Mouse (Mus musculus) CH12.LX (cell line): ENCODE data around the gene Cfap46. TPM values are rescaled to one million over a fixed set of nuclear protein-coding genes. Genes with fewer than 3 reads are reported as not detected.

ENCODE experiments used
- DNase-seq: peaks from one replicate; pipeline ENCODE4 v3.0.0-alpha.2; 2013; ENCODE audit errors: extremely low read depth
- H3K27ac ChIP-seq: 2 replicates; pipeline ENCODE4 v1.5.1; 2012; ENCODE audit warnings: low read depth, mild to moderate bottlenecking, control low read depth, moderate library complexity; ENCODE audit not compliant: insufficient read depth
- H3K27me3 ChIP-seq: replicated peaks from 2 replicates; pipeline ENCODE3; 2012; ENCODE audit warnings: inconsistent platforms
- H3K36me3 ChIP-seq, 2 experiments: replicated peaks in 1 of 2; 2 replicates each; pipeline versions ENCODE3 to v1.6.1; 2012; ENCODE audit warnings: inconsistent platforms in 1 of 2, low read length in 1 of 2, mild to moderate bottlenecking in 1 of 2, mixed read lengths in 1 of 2, moderate library complexity in 1 of 2; ENCODE audit not compliant: control insufficient read depth in 1 of 2, insufficient read depth in 1 of 2
- H3K4me1 ChIP-seq, 2 experiments: 2 replicates each; pipeline ENCODE4 v1.6.1; 2012; ENCODE audit warnings: inconsistent platforms in 1 of 2, moderate library complexity in 1 of 2; ENCODE audit not compliant: insufficient read depth in 2 of 2, control insufficient read depth in 1 of 2
- H3K4me2 ChIP-seq: 2 replicates; pipeline ENCODE4 v1.6.1; 2012; ENCODE audit warnings: low read depth, mild to moderate bottlenecking, control low read depth; ENCODE audit not compliant: poor library complexity, insufficient read depth, severe bottlenecking
- H3K4me3 ChIP-seq, 3 experiments: fragments of 150-350 bp in 1 of 3; sonication (generic) in 1 of 3; replicated peaks in 1 of 3; 2 replicates each; pipeline versions ENCODE3 to v1.5.1; 2011 to 2012; ENCODE audit warnings: low read depth in 2 of 3, low read length in 2 of 3, mild to moderate bottlenecking in 2 of 3, moderate library complexity in 2 of 3, control low read depth in 1 of 3, improper control_type of control experiment in 1 of 3, inconsistent platforms in 1 of 3, mixed read lengths in 1 of 3; ENCODE audit not compliant: poor library complexity in 1 of 3
- H3K79me2 ChIP-seq: replicated peaks from 2 replicates; pipeline ENCODE4 v1.6.1; 2012; ENCODE audit warnings: mild to moderate bottlenecking, moderate library complexity; ENCODE audit not compliant: control insufficient read depth, poor library complexity, insufficient read depth, severe bottlenecking; ENCODE audit errors: extremely low read depth
- H3K9ac ChIP-seq: 2 replicates; pipeline ENCODE4 v1.6.1; 2012; ENCODE audit warnings: low read depth, mild to moderate bottlenecking, control low read depth, moderate library complexity; ENCODE audit not compliant: insufficient read depth
- H3K9me3 ChIP-seq: replicated peaks from 2 replicates; pipeline ENCODE3; 2012; ENCODE audit warnings: low read length, inconsistent platforms, mixed read lengths
- BHLHE40 ChIP-seq: IDR thresholded peaks from 2 replicates; pipeline ENCODE4 v1.6.1; 2011; ENCODE audit warnings: mild to moderate bottlenecking, low read depth, low read length, improper control_type of control experiment
- CHD2 ChIP-seq: IDR thresholded peaks from 2 replicates; pipeline ENCODE4 v1.6.1; 2011; ENCODE audit warnings: low read length, improper control_type of control experiment
- E2F4 ChIP-seq: IDR thresholded peaks from 2 replicates; pipeline ENCODE4 v1.6.1; 2011; ENCODE audit warnings: low read depth, low read length, improper control_type of control experiment; ENCODE audit not compliant: insufficient replicate concordance
- ELF1 ChIP-seq: IDR thresholded peaks from 2 replicates; pipeline ENCODE4 v1.6.1; 2014; ENCODE audit warnings: low read depth, mild to moderate bottlenecking, inconsistent platforms, low read length, improper control_type of control experiment
- ETS1 ChIP-seq: conservative IDR thresholded peaks from 2 replicates; pipeline ENCODE4 v1.6.1; 2012; ENCODE audit warnings: low read depth, mild to moderate bottlenecking, inconsistent platforms, low read length, improper control_type of control experiment, moderate library complexity
- IRF4 ChIP-seq: IDR thresholded peaks from 2 replicates; pipeline ENCODE4 v1.6.1; 2014; ENCODE audit warnings: low read depth, mild to moderate bottlenecking, inconsistent platforms, low read length, improper control_type of control experiment
- KAT2A ChIP-seq: IDR thresholded peaks from 2 replicates; pipeline ENCODE4 v1.6.1; 2012; ENCODE audit warnings: low read length, improper control_type of control experiment, inconsistent platforms; ENCODE audit not compliant: insufficient replicate concordance
- MAFK ChIP-seq: IDR thresholded peaks from 2 replicates; pipeline ENCODE4 v1.6.1; 2011; ENCODE audit warnings: low read length, improper control_type of control experiment; ENCODE audit not compliant: insufficient replicate concordance
- MAZ ChIP-seq: IDR thresholded peaks from 2 replicates; pipeline ENCODE4 v1.6.1; 2012; ENCODE audit warnings: low read depth, mild to moderate bottlenecking, inconsistent platforms, low read length, improper control_type of control experiment, moderate library complexity
- MEF2A ChIP-seq: IDR thresholded peaks from 2 replicates; pipeline ENCODE4 v1.6.1; 2014; ENCODE audit warnings: low read depth, mild to moderate bottlenecking, inconsistent platforms, low read length, improper control_type of control experiment, borderline replicate concordance
- MYC ChIP-seq: IDR thresholded peaks from 2 replicates; pipeline ENCODE4 v1.6.1; 2011; ENCODE audit warnings: low read depth, mild to moderate bottlenecking, improper control_type of control experiment, low read length
- NELFE ChIP-seq: IDR thresholded peaks from 2 replicates; pipeline ENCODE4 v1.6.1; 2011; ENCODE audit warnings: low read depth, low read length, improper control_type of control experiment
- PAX5 ChIP-seq: IDR thresholded peaks from 2 replicates; pipeline ENCODE4 v1.6.1; 2012; ENCODE audit warnings: low read length, inconsistent platforms, mixed read lengths
- POLR2A ChIP-seq: IDR thresholded peaks from 2 replicates; pipeline ENCODE4 v1.6.1; 2011; ENCODE audit warnings: low read depth, mild to moderate bottlenecking, improper control_type of control experiment, low read length
- POLR2AphosphoS2 ChIP-seq: IDR thresholded peaks from 2 replicates; pipeline ENCODE4 v1.6.1; 2011; ENCODE audit warnings: low read depth, low read length, improper control_type of control experiment
- RAD21 ChIP-seq: IDR thresholded peaks from 2 replicates; pipeline ENCODE4 v1.6.1; 2011; ENCODE audit warnings: low read depth, mild to moderate bottlenecking, low read length, improper control_type of control experiment, moderate library complexity
- RCOR1 ChIP-seq: conservative IDR thresholded peaks from 2 replicates; pipeline ENCODE4 v1.6.1; 2012; ENCODE audit warnings: low read depth, mild to moderate bottlenecking, inconsistent platforms, low read length, improper control_type of control experiment
- SIN3A ChIP-seq: IDR thresholded peaks from 2 replicates; pipeline ENCODE4 v1.6.1; 2012; ENCODE audit warnings: low read length, improper control_type of control experiment, inconsistent platforms
- TBP ChIP-seq: conservative IDR thresholded peaks from 2 replicates; pipeline ENCODE4 v1.6.1; 2011; ENCODE audit warnings: low read depth, low read length, improper control_type of control experiment
- TCF12 ChIP-seq: IDR thresholded peaks from 2 replicates; pipeline ENCODE4 v1.6.1; 2014; ENCODE audit warnings: low read depth, mild to moderate bottlenecking, inconsistent platforms, low read length, improper control_type of control experiment
- ZNF384 ChIP-seq: IDR thresholded peaks from 2 replicates; pipeline ENCODE4 v1.6.1; 2012; ENCODE audit warnings: low read depth, low read length, improper control_type of control experiment, inconsistent platforms
- dilution Hi-C: fragments of 300-500 bp; cut with MboI; formaldehyde crosslinking; loops from 2 replicates; pipeline ENCODE4 v1.14.3; 2020; ENCODE audit warnings: low sequenced_read_pairs; ENCODE audit not compliant: extremely low pct_unique_long_range_greater_than_20kb, extremely low pct_ligation_motif_present
- in situ Hi-C: fragments of 300-500 bp; cut with MboI; formaldehyde crosslinking; loops from 3 replicates; pipeline ENCODE4 v1.14.3; 2019; ENCODE audit warnings: low sequenced_read_pairs, low pct_ligation_motif_present, low pct_unique_long_range_greater_than_20kb, mixed read lengths
- polyA plus RNA-seq: library from polyadenylated mRNA; unstranded; fragments of >175 nt; gene quantifications from 2 replicates; pipeline ENCODE4 v1.2.1, GENCODE M21; 2012; ENCODE audit warnings: low read depth; ENCODE audit not compliant: insufficient read length
- total RNA-seq, 2 experiments: library from RNA; depleted of rRNA; stranded (reverse); fragments of 300-350 nt in 1 of 2; fragments of >200 nt in 1 of 2; gene quantifications; 2 replicates each; pipeline ENCODE4 v1.2.3; 2012 to 2014

The Cfap46 gene
- total and polyA plus RNA-seq, 3 experiments: 0.11 to 0.13 (median 0.11) TPM

DNA sequence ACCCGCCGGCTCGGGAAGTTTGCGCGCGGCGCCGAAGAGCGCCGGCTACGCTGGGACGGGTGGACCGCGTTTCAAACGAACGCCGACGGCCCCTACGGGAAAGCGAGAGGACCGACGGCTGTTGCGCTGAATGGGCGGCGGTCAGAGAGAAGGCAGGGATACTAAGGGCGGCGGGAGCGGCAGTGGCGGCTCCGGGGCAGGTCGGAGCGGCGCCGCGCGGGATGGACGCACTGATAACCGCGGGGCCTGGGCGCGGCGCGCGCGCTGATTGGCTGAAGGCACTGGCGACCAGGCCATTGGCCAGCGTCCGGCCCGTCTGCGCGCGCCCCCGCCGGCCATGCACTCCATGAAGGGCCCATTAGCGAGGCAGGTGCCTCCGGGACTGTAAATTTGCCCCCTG lies 101.0 kb downstream of the Cfap46 start, which contains the start of gene Nkx6-2:
Gene Nkx6-2 (minus strand): TSS at position 203 of the 400 bp plus-strand sequence.
- peaks cover 0 to 6% of the 10 kb centered on the region in 2 experiments; a peak in 2 of 4 replicates for H3K4me1 ChIP-seq

DNA sequence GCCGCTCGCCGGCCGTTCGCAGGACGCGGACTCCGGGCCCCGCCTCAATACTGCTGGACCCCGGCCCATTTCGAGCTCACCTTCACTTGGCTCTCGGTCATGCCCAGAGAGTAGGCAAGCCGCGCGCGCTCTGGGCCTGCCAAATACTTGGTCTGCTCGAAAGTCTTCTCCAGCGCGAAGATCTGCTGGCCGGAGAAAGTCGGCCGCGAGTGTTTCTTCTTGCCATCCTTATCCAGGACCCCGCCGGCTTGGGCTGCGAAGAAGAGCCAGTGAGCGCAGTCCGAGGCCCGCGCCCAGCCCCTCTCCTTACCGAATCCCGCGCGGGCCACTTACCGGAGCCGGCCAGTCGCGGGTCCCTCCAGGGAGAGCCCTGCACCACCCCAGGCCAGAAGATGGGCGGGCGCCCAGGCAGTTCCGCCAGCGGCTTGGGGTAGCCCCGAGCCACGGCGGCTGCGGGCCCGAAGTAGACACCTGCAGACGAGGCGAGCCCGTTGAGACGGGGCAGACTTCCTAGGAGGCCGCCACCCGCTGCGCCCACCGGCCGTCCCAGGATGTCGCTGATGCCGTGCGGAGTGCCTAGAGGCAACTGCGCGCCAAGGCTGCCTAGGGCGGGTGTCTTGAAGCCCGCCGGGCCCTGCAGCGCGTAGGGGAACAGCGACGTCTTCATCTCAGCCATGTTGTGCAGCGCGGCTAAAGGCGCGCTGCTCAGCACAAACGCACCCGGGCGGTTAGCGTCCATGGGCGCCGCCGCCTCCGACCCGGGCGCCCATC lies 101.6 kb downstream of the Cfap46 start:
- DNase-seq: no peak
- Histone ChIP-seq H3K4me1 (no peaks in the 10 kb centered on the region), H3K9ac (no peak overlapping the region), H3K27me3 (no peaks in the 10 kb centered on the region), H3K79me2 (no peaks in the 10 kb centered on the region), H3K4me2 (no peak overlapping the region), H3K27ac (no peak overlapping the region), H3K9me3 (peaks cover 46% of the 10 kb centered on the region), H3K36me3 (peaks cover 0 to 23% of the 10 kb centered on the region in 2 experiments), H3K4me3 (no peak overlapping the region)
- no peak for TF ChIP-seq PAX5
- TF ChIP-seq MAZ: no peak
- no peak for TF ChIP-seq ZNF384
- TF ChIP-seq MAFK: no peak
- no peak for TF ChIP-seq KAT2A
- TF ChIP-seq TCF12: no peak
- TF ChIP-seq CHD2: no peak
- no peak for TF ChIP-seq BHLHE40
- no peak for TF ChIP-seq SIN3A
- no peak for TF ChIP-seq ELF1
- no peak for TF ChIP-seq POLR2A
- TF ChIP-seq TBP: no peak
- TF ChIP-seq RCOR1: no peak
- TF ChIP-seq E2F4: no peak
- no peak for TF ChIP-seq ETS1
- no peak for TF ChIP-seq MYC
- in situ Hi-C loops: no loop called here
- dilution Hi-C loops: no loop called here

More for the DNA sequence above, 101.0 kb downstream of the Cfap46 start, which contains the start of gene Nkx6-2:
- Histone ChIP-seq H3K79me2 (no peaks in the 10 kb centered on the region), H3K36me3 (peaks cover 0 to 19% of the 10 kb centered on the region in 2 experiments), H3K4me3 (no peak within 1 kb of the TSS), H3K27ac (no peak within 1 kb of the TSS), H3K9ac (no peak within 1 kb of the TSS), H3K9me3 (peaks cover 46% of the 10 kb centered on the region), H3K27me3 (no peaks in the 10 kb centered on the region), H3K4me2 (no peak within 1 kb of the TSS)
- no peak for TF ChIP-seq IRF4
- TF ChIP-seq PAX5: no peak
- no peak for TF ChIP-seq BHLHE40
- no peak for TF ChIP-seq MYC
- TF ChIP-seq E2F4: no peak
- TF ChIP-seq MAZ: no peak
- TF ChIP-seq ELF1: no peak
- TF ChIP-seq MEF2A: no peak
- no peak for TF ChIP-seq POLR2AphosphoS2
- TF ChIP-seq CHD2: no peak
- TF ChIP-seq NELFE: no peak
- no peak for TF ChIP-seq RAD21
- DNase-seq: no peak
- in situ Hi-C loops (no loop called here), dilution Hi-C loops (no loop called here)
